Mouse (Mus musculus) ES-E14 (cell line): ENCODE measurements around the gene Mfn1.

Experiments used
- HCFC1 ChIP-seq: IDR thresholded peaks from 2 replicates; pipeline ENCODE4 v1.6.1; 2012; ENCODE audit warnings: low read length, inconsistent platforms, borderline replicate concordance; ENCODE audit not compliant: insufficient read depth
- MAFK ChIP-seq: IDR thresholded peaks from 2 replicates; pipeline ENCODE4 v1.6.1; 2014; ENCODE audit warnings: mild to moderate bottlenecking, low read depth, low read length, inconsistent platforms; ENCODE audit not compliant: insufficient read depth
- ZC3H11A ChIP-seq: IDR thresholded peaks from 2 replicates; pipeline ENCODE4 v1.6.1; 2012; ENCODE audit warnings: low read depth, mild to moderate bottlenecking, inconsistent platforms, low read length, borderline replicate concordance
- ZNF384 ChIP-seq: IDR thresholded peaks from 2 replicates; pipeline ENCODE4 v1.6.1; 2012; ENCODE audit warnings: low read depth, low read length, inconsistent platforms

- TF ChIP-seq MAFK = no peak
- no peak for TF ChIP-seq HCFC1
- TF ChIP-seq ZNF384 = no peak
- no peak for TF ChIP-seq ZC3H11A
Observed at GRCm38 (mm10) chr3:32616331-32617052, 87.2 kb downstream of the Mfn1 start, which contains the start of gene Gnb4.
